Mouse (Mus musculus) heart, embryonic 16.5 days (tissue): Measurements from ENCODE around the gene Meig1. TPM values are rescaled to one million over a fixed set of nuclear protein-coding genes. Genes with fewer than 3 reads are reported as not detected.

Experiments
- ATAC-seq: fragments of 200-750 bp; cut with Nextera tagmentation; replicated peaks from 2 replicates; pipeline ENCODE4 v1.8.0; 2017; ENCODE audit warnings: moderate number of reproducible peaks; ENCODE audit not compliant: insufficient read depth, low FRiP score; ENCODE audit errors: extremely low read depth
- H3K27ac ChIP-seq: fragments of 300-500 bp; sonication (generic); 2 replicates; pipeline ENCODE4 v1.5.1; 2014; ENCODE audit warnings: mild to moderate bottlenecking, low read length, control low read depth, moderate library complexity
- H3K27me3 ChIP-seq: fragments of 300-500 bp; sonication (generic); 2 replicates; pipeline ENCODE4 v1.6.1; 2014; ENCODE audit warnings: low read length, mixed read lengths; ENCODE audit not compliant: control insufficient read depth, insufficient read depth
- H3K36me3 ChIP-seq: fragments of 300-500 bp; sonication (generic); 2 replicates; pipeline ENCODE4 v1.6.1; 2014; ENCODE audit not compliant: control insufficient read depth, insufficient read depth
- H3K4me1 ChIP-seq: fragments of 300-500 bp; sonication (generic); 2 replicates; pipeline ENCODE4 v1.6.1; 2014; ENCODE audit warnings: low read length, mixed read lengths; ENCODE audit not compliant: control insufficient read depth, insufficient read depth
- H3K4me2 ChIP-seq: fragments of 300-500 bp; sonication (generic); 2 replicates; pipeline ENCODE4 v1.6.1; 2014; ENCODE audit warnings: low read depth, mild to moderate bottlenecking, control low read depth, low read length
- H3K4me3 ChIP-seq: fragments of 300-500 bp; sonication (generic); 2 replicates; pipeline ENCODE4 v1.5.1; 2014; ENCODE audit warnings: mild to moderate bottlenecking, control low read depth, low read length
- H3K9ac ChIP-seq: fragments of 300-500 bp; sonication (generic); 2 replicates; pipeline ENCODE4 v1.6.1; 2014; ENCODE audit warnings: low read length, control low read depth
- H3K9me3 ChIP-seq: fragments of 300-500 bp; sonication (generic); replicated peaks from 2 replicates; pipeline ENCODE4 v1.6.1; 2016; ENCODE audit warnings: low read length; ENCODE audit not compliant: control insufficient read depth
- WGBS: fragments of 180-500 bp; shearing (Covaris S2); extraction: QIAGEN DNeasy Blood & Tissue Kit; methylation state at CpG from one replicate; pipeline ENCODE4 v1.1.7; 2014; 5-methylcytosine and 5-hydroxymethylcytosine counted together
- polyA plus RNA-seq: library from polyadenylated mRNA; unstranded; fragments of >200 nt; fragmentation: Nextera tagmentation; extraction: Ambion mirVana; gene quantifications from 2 replicates; pipeline ENCODE4 v1.2.1, GENCODE M21; 2015

Meig1 gene
- polyA plus RNA-seq = 2.7 and 3.9 TPM in 2 replicates

DNA sequence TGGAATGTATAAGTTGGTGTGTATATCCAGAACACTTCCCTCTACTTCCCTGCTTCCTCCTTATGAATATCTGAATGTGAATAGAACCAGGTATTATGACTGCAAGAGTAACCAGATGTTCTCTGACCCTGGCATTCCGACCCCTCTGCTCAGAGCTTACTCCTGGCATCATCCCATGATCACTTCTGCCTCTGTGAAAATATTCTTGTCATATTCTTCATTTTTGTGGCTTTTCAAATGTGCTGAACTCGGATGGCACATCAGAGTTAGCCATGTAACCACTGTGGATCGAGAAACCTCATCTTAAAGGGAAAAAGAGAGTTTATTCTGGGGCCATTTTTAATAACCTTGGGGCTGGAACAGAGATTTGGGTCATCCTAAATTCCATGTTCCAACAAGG is at the start of gene Meig1:
Gene Meig1, minus strand, starts transcription at position 101 of the 400 bp plus-strand sequence.
- no peaks in the 10 kb centered on the region for H3K36me3 ChIP-seq
- H3K4me2 ChIP-seq = peak within 1 kb of the TSS; percentile 88
- peak within 1 kb of the TSS; percentile 9; the same call in 1 of the 2 replicates for H3K27ac ChIP-seq
- 65% methylated on average over 3 of the region's 3 CpGs for WGBS
- H3K9ac ChIP-seq = no peak within 1 kb of the TSS
- no peak for ATAC-seq
- H3K4me3 ChIP-seq = peak within 1 kb of the TSS; percentile 85
- no peaks in the 10 kb centered on the region for H3K9me3 ChIP-seq
- H3K27me3 ChIP-seq = 0 out of 2 replicates have a peak, but pooled peaks cover 6% of the 10 kb centered on the region
- H3K4me1 ChIP-seq = peaks cover 6% of the 10 kb centered on the region; the same call in 1 of the 2 replicates

GRCm38 (mm10) chr2:3456590-3456989 is 34.1 kb upstream of the Meig1 start:
- Histone ChIP-seq H3K4me2 (no peak overlapping the region), H3K36me3 (peaks cover 22% of the 10 kb centered on the region), H3K4me3 (no peak overlapping the region), H3K9ac (no peak overlapping the region), H3K27me3 (no peaks in the 10 kb centered on the region), H3K9me3 (no peaks in the 10 kb centered on the region), H3K4me1 (no peaks in the 10 kb centered on the region), H3K27ac (no peak overlapping the region)
- no peak for ATAC-seq
- 83% methylated on average over 4 of the region's 4 CpGs for WGBS

- Histone ChIP-seq H3K4me3 (no peak overlapping the region), H3K9ac (no peak overlapping the region), H3K36me3 (peaks cover 17% of the 10 kb centered on the region), H3K27me3 (no peaks in the 10 kb centered on the region), H3K27ac (no peak overlapping the region), H3K9me3 (no peaks in the 10 kb centered on the region), H3K4me2 (no peak overlapping the region), H3K4me1 (no peaks in the 10 kb centered on the region)
- WGBS = 86% methylated on average over 3 of the region's 3 CpGs
- no peak for ATAC-seq
Measured at GRCm38 (mm10) chr2:3453096-3453495, 30.6 kb upstream of the Meig1 start.

- Histone ChIP-seq H3K27me3 (no peaks in the 10 kb centered on the region), H3K9ac (no peak overlapping the region), H3K9me3 (no peaks in the 10 kb centered on the region), H3K4me1 (no peaks in the 10 kb centered on the region), H3K27ac (no peak overlapping the region), H3K4me2 (no peak overlapping the region), H3K36me3 (peaks cover 11% of the 10 kb centered on the region), H3K4me3 (no peak overlapping the region)
- 49% methylated on average over 2 of the region's 2 CpGs for WGBS
- no peak for ATAC-seq
Measured at GRCm38 (mm10) chr2:3449431-3449830, 27.0 kb upstream of the Meig1 start.

- WGBS = 84% methylated on average over 4 of the region's 4 CpGs
- no peaks in the 10 kb centered on the region for H3K9me3 ChIP-seq
- H3K4me2 ChIP-seq = no peak overlapping the region
- no peaks in the 10 kb centered on the region for H3K27me3 ChIP-seq
- ATAC-seq = no peak
- H3K4me1 ChIP-seq = no peaks in the 10 kb centered on the region
- H3K36me3 ChIP-seq = peaks cover 7% of the 10 kb centered on the region; the same call in 1 of the 2 replicates
- H3K4me3 ChIP-seq = no peak overlapping the region
- no peak overlapping the region for H3K27ac ChIP-seq
- H3K9ac ChIP-seq = no peak overlapping the region
Measured at GRCm38 (mm10) chr2:3445984-3446383, 23.5 kb upstream of the Meig1 start.

- Histone ChIP-seq H3K27ac (no peak overlapping the region), H3K4me1 (no peaks in the 10 kb centered on the region), H3K36me3 (peaks cover 7% of the 10 kb centered on the region; the same call in 1 of the 2 replicates), H3K9me3 (no peaks in the 10 kb centered on the region), H3K27me3 (no peaks in the 10 kb centered on the region), H3K4me3 (no peak overlapping the region), H3K4me2 (no peak overlapping the region), H3K9ac (no peak overlapping the region)
- no peak for ATAC-seq
- WGBS = 72% methylated on average over 7 of the region's 7 CpGs
Measured at GRCm38 (mm10) chr2:3444206-3444605, 21.8 kb upstream of the Meig1 start.

- no peak overlapping the region for H3K27ac ChIP-seq
- no peak for ATAC-seq
- no peak overlapping the region for H3K4me3 ChIP-seq
- H3K4me1 ChIP-seq = no peaks in the 10 kb centered on the region
- no peaks in the 10 kb centered on the region for H3K27me3 ChIP-seq
- no peaks in the 10 kb centered on the region for H3K9me3 ChIP-seq
- no peak overlapping the region for H3K4me2 ChIP-seq
- H3K36me3 ChIP-seq = peaks cover 4% of the 10 kb centered on the region; the same call in 1 of the 2 replicates
- 69% methylated on average over 7 of the region's 7 CpGs for WGBS
- H3K9ac ChIP-seq = no peak overlapping the region
Measured at GRCm38 (mm10) chr2:3437956-3438355, 15.5 kb upstream of the Meig1 start.

DNA sequence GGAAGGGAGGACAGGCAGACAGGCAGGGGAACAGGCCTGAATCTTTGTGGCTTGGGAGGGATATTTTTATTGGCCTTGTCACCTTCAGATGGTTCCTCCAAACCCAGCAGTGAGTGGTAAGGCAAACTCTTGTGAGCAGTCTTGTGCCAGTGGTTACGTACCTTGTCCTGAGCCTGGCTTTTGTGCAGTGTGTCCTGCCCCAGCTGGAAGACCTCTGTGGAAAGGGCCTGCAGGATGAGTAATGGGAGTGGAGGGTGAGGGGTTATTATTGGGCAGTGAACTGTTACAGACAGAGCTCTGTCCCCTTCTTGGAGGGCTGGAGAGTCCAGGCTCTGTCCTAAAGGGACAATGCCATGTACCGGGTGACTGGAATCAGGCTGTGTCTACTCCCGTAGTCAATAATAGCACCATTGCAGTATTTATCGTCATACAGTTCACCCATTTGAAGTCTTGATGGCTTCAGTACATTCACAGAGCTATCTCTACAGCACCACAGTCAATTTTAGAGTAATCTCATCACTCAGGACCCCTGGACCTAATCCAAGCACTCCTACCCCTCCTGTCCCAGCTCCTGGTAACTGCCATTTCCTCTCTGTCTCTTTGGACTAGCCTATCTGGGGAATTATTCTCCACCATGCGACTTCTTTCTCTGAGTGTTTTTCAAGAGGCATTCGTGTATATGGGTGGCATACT is 13.1 kb upstream of the Meig1 start:
- H3K27ac ChIP-seq = no peak overlapping the region
- no peaks in the 10 kb centered on the region for H3K36me3 ChIP-seq
- no peaks in the 10 kb centered on the region for H3K27me3 ChIP-seq
- no peaks in the 10 kb centered on the region for H3K9me3 ChIP-seq
- no peak overlapping the region for H3K9ac ChIP-seq
- H3K4me2 ChIP-seq = no peak overlapping the region
- no peak for ATAC-seq
- H3K4me1 ChIP-seq = no peaks in the 10 kb centered on the region
- WGBS = 70% methylated on average over 6 of the region's 6 CpGs
- no peak overlapping the region for H3K4me3 ChIP-seq

DNA sequence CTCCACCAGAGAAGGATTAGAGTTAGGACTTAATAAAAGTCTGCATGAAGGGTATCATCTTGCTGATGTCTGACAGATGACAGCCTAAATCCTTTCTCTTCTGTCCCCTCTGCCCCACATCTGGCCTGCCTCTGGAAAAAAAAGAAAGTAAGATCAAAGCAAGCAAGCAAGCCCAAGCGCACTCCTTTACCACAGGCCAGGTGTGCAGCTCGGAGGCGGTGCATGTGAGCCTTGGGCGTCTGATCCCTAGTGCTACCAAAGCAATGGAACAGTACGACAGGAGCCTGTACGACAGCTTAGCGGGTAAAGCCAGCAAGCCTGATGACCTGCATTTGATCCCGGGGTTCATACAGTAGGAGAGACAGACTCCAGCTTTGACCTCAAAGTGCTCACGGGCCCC is 8.5 kb upstream of the Meig1 start:
- Histone ChIP-seq H3K9ac (no peak overlapping the region), H3K27ac (no peak overlapping the region), H3K4me2 (no peak overlapping the region), H3K9me3 (no peaks in the 10 kb centered on the region), H3K36me3 (no peaks in the 10 kb centered on the region), H3K27me3 (no peaks in the 10 kb centered on the region), H3K4me3 (no peak overlapping the region), H3K4me1 (no peaks in the 10 kb centered on the region)
- ATAC-seq = peak; percentile 58
- WGBS = 78% methylated on average over 9 of the region's 9 CpGs
